Mouse (Mus musculus) midbrain, embryonic 16.5 days (tissue): ENCODE measurements around the gene Svip. TPM values are rescaled to one million over a fixed set of nuclear protein-coding genes. Genes with fewer than 3 reads are reported as not detected.

Source experiments
- ATAC-seq: fragments of 200-750 bp; cut with Nextera tagmentation; 2 replicates; pipeline ENCODE4 v1.8.0; 2017; ENCODE audit warnings: moderate TSS enrichment
- H3K27ac ChIP-seq: fragments of 300-500 bp; sonication (generic); 2 replicates; pipeline ENCODE4 v1.5.1; 2014; ENCODE audit warnings: mild to moderate bottlenecking, low read length, mixed read lengths
- H3K27me3 ChIP-seq: fragments of 300-500 bp; sonication (generic); 2 replicates; pipeline ENCODE4 v1.6.1; 2014; ENCODE audit warnings: low read depth, low read length, mixed read lengths; ENCODE audit not compliant: control insufficient read depth, insufficient read depth
- H3K36me3 ChIP-seq: fragments of 300-500 bp; sonication (generic); 2 replicates; pipeline ENCODE4 v1.6.1; 2014; ENCODE audit warnings: mild to moderate bottlenecking, low read length, moderate library complexity, mixed read lengths; ENCODE audit not compliant: control insufficient read depth, insufficient read depth
- H3K4me1 ChIP-seq: fragments of 300-500 bp; sonication (generic); 2 replicates; pipeline ENCODE4 v1.6.1; 2014; ENCODE audit warnings: mild to moderate bottlenecking, low read length, mixed read lengths; ENCODE audit not compliant: control insufficient read depth, insufficient read depth
- H3K4me2 ChIP-seq: fragments of 300-500 bp; sonication (generic); 2 replicates; pipeline ENCODE4 v1.6.1; 2014; ENCODE audit warnings: mild to moderate bottlenecking, low read length, mixed read lengths
- H3K4me3 ChIP-seq: fragments of 300-500 bp; sonication (generic); 2 replicates; pipeline ENCODE4 v1.5.1; 2014; ENCODE audit warnings: low read depth, mild to moderate bottlenecking, low read length, moderate library complexity, mixed read lengths
- H3K9ac ChIP-seq: fragments of 300-500 bp; sonication (generic); 2 replicates; pipeline ENCODE4 v1.6.1; 2014; ENCODE audit warnings: low read depth, low read length, mixed read lengths
- H3K9me3 ChIP-seq: fragments of 300-500 bp; sonication (generic); replicated peaks from 2 replicates; pipeline ENCODE4 v1.6.1; 2014; ENCODE audit warnings: mild to moderate bottlenecking, low read length, mixed read lengths; ENCODE audit not compliant: control insufficient read depth, poor library complexity, severe bottlenecking
- WGBS: fragments of 180-500 bp; shearing (Covaris S2); extraction: QIAGEN DNeasy Blood & Tissue Kit; methylation state at CpG from one replicate; pipeline ENCODE4 v1.1.7; 2014; 5-methylcytosine and 5-hydroxymethylcytosine counted together
- polyA plus RNA-seq: library from polyadenylated mRNA; unstranded; fragments of >200 nt; fragmentation: Nextera tagmentation; extraction: Ambion mirVana; gene quantifications from 2 replicates; pipeline ENCODE4 v1.2.1, GENCODE M21; 2015

The Svip gene
- polyA plus RNA-seq, 1 experiment from 2014 or later, result 21.9 TPM

DNA sequence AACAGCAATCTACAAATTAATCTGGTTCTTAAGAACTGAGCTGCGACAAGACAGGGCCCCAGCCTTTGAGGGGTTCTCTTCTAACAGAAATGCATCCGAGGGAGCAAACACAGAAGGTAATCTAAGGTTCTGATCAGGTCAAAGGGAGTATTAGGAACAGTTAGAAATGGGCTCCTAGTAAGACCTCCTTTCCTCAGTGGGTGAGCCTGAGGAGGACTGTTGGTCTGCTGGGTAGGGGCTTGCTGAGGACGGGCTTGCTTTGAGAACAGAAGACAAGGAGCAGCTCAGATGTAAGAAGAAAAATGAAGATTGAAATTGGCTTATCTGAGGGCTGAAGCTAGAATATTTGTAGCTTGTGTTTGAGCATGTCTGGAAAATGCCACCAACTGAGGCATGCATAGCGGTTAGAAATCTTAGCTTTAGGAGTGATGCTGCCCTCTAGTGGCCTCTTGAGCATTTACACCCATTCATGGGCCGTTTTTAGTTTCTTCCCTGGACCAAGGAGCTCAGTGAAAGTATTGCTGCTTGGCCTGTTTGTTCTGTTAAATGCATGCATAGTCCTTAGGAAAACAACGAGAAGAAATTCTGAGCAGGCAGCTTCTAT lies 33.5 kb downstream of the Svip start:
- H3K4me3 ChIP-seq, result no peak overlapping the region
- WGBS, result 29% methylated on average over 6 of the region's 6 CpGs
- H3K36me3 ChIP-seq, result no peaks in the 10 kb centered on the region
- peaks cover 4% of the 10 kb centered on the region; the same call in 1 of the 2 replicates for H3K4me1 ChIP-seq
- no peak overlapping the region for H3K9ac ChIP-seq
- peak; percentile 68 for ATAC-seq
- no peak overlapping the region for H3K4me2 ChIP-seq
- peak overlapping the region; percentile 38; the same call in 1 of the 2 replicates for H3K27ac ChIP-seq
- no peaks in the 10 kb centered on the region for H3K27me3 ChIP-seq
- no peaks in the 10 kb centered on the region for H3K9me3 ChIP-seq

DNA sequence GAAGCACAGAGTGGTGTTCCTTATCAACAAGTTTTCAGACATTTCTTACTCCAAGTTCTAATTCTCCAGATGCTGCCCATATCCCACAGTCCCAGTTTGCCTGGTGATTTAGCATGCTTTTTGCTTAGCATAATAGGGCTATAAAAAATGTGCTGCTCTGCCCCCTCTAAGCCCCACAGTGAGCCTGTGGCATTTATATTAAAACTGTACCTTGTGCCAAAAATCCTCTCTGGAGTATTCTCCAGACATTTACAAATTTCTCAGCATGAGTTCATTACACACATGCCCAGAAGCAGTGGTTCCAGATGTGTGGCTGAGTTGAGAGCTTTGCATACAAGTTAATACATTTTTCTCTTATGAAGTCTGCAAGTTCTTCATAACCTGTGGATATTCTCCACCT lies 36.4 kb downstream of the Svip start:
- no peaks in the 10 kb centered on the region for H3K27me3 ChIP-seq
- no peak for ATAC-seq
- no peaks in the 10 kb centered on the region for H3K36me3 ChIP-seq
- no peak overlapping the region for H3K9ac ChIP-seq
- H3K27ac ChIP-seq, result no peak overlapping the region
- no peaks in the 10 kb centered on the region for H3K9me3 ChIP-seq
- H3K4me2 ChIP-seq, result no peak overlapping the region
- H3K4me3 ChIP-seq, result no peak overlapping the region
- no peaks in the 10 kb centered on the region for H3K4me1 ChIP-seq

DNA sequence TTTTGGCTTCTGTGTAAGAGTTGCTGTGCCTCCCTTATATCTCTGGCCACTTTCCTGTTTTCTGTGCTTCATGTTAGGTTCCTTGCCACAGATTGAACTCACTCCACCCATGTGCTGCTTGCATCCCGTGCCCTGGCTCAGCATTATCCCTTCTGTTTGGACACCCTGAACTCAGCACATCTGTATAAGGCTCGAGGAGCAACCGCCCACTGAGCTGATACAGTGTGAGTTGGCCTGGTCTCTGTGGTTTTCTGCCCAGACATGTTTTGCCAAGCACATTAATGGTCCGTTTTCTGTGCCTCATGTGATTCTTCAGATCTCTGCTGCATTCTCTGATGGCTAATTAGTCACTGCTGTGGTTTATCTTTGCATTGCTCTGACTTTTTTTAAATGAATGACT lies 38.2 kb downstream of the Svip start:
- Histone ChIP-seq H3K4me2 (no peak overlapping the region), H3K27ac (no peak overlapping the region), H3K9me3 (no peaks in the 10 kb centered on the region), H3K27me3 (no peaks in the 10 kb centered on the region), H3K4me1 (peaks cover 4% of the 10 kb centered on the region; the same call in 1 of the 2 replicates), H3K9ac (no peak overlapping the region), H3K36me3 (no peaks in the 10 kb centered on the region), H3K4me3 (no peak overlapping the region)
- WGBS, result 71% methylated on average over 4 of the region's 4 CpGs
- no peak for ATAC-seq

DNA sequence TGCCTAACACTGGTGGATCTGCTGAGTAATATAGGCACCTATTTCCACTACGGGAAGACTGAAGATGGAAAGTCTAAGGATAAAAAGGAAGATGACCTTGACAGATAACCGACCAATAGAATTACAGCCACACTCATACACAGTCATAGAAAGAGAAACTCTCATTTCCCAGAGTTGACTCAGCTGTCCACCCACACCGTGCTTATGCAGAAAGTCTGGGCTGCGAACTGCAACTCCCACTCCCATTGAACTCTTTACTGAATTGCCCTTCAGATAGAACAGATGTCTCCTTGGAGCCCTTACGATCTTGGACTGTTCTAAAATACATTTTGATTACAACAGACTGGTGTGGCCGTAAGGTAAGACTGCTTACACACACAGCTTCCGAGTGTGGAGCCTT lies 41.1 kb downstream of the Svip start:
- Histone ChIP-seq H3K9me3 (no peaks in the 10 kb centered on the region), H3K4me2 (no peak overlapping the region), H3K4me1 (peaks cover 20% of the 10 kb centered on the region), H3K4me3 (no peak overlapping the region), H3K9ac (no peak overlapping the region), H3K36me3 (no peaks in the 10 kb centered on the region), H3K27me3 (no peaks in the 10 kb centered on the region), H3K27ac (no peak overlapping the region)
- ATAC-seq, result no peak
- 94% methylated on average over 7 of the region's 7 CpGs for WGBS

DNA sequence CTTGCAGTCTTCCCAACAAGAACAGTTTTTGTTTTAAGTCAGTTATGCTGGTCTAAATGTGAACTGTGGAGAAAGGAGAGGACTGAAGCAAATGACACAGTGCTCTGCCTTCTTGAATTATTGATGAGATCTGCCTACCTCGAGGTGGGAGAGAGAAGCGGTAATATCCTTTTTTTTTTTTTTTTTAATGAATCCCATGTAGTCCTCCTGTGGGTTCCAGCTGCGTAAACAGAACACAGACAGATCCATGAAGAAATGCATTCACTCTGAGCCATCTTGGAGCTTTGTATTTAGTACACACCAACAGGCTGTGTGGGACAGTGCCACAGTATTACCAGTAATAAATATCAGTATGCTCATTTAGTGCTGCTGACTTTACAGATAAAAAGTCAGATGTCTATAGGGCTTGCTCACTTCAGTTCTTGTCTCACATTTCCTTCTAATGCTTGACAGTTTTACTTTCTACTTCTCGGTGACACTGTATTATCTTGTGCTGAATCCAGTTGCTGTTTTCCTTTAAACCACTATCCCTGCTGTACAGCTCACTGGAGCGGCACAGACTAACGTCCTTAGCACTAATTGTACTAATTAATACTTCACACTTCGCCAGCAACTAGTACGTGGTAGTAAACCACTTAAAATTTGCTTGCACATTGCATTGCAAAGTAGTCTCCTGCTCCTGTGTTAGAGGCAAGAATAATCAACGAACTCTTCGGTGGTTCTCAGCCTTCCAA lies 43.4 kb downstream of the Svip start:
- H3K27ac ChIP-seq, result peak overlapping the region; percentile 50
- no peak overlapping the region for H3K9ac ChIP-seq
- WGBS, result 48% methylated on average over 10 of the region's 10 CpGs
- H3K4me3 ChIP-seq, result no peak overlapping the region
- H3K27me3 ChIP-seq, result no peaks in the 10 kb centered on the region
- no peaks in the 10 kb centered on the region for H3K36me3 ChIP-seq
- no peak overlapping the region for H3K4me2 ChIP-seq
- peak; percentile 57 for ATAC-seq
- H3K9me3 ChIP-seq, result no peaks in the 10 kb centered on the region
- peaks cover 22% of the 10 kb centered on the region for H3K4me1 ChIP-seq

DNA sequence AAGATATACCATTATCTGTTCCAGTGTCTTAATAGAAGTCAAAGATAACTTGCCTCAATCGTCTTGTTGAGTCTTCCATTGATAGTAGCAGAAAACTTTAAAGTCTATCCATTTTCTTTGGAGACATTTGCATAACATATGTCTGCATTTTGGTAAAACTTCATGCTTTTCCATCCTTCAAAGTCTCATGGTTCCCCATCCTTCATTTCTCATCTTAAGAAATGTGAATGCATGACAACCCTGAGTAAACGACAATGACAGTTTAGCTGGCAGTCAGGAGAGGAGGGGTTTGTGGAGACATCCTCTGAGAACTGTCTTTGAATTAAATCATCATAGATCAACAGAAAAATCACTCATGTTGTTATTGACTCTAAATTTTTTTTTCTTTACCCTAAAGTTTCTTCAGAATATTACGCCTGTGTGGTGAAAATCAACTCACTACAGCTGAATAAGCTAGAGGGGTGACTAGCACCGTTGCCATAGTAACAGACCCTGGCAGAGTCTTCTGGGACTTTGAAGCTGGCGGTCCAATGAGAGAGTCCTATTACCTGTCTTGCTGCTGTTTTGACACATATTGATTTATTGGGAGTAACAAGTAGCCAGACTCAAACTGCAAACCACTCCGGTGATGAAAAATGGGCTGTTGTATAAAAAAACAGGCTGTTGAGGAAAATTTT lies 45.0 kb downstream of the Svip start:
- Histone ChIP-seq H3K4me3 (no peak overlapping the region), H3K4me1 (peaks cover 24% of the 10 kb centered on the region), H3K27me3 (no peaks in the 10 kb centered on the region), H3K36me3 (no peaks in the 10 kb centered on the region), H3K9ac (no peak overlapping the region), H3K4me2 (peak overlapping the region; percentile 17; the same call in 1 of the 2 replicates), H3K9me3 (no peaks in the 10 kb centered on the region), H3K27ac (peak overlapping the region; percentile 75)
- ATAC-seq, result peak; percentile 89
- WGBS, result 34% methylated on average over 6 of the region's 6 CpGs

DNA sequence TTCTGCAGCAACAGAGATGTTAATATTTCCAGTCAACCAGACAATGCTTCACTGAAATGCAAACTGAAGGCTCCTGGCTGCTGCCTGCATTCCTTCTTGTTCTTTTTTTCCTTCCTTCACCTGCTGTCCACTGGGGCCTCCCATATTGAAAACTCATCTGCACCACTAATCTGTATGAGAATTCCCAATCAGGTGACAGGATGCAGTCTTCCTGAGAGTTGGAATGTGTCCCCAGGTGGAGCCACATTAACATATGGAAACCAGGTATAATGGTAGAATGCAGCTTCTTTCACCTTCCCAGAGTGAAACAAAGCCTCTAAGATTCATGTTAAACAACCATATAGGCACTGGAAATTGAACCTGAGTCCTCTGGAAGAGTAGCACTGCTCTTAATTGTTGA lies 48.1 kb downstream of the Svip start:
- H3K9me3 ChIP-seq, result no peaks in the 10 kb centered on the region
- no peak overlapping the region for H3K4me3 ChIP-seq
- H3K4me1 ChIP-seq, result peaks cover 31% of the 10 kb centered on the region
- no peaks in the 10 kb centered on the region for H3K27me3 ChIP-seq
- H3K36me3 ChIP-seq, result no peaks in the 10 kb centered on the region
- H3K27ac ChIP-seq, result no peak overlapping the region
- no peak for ATAC-seq
- no peak overlapping the region for H3K4me2 ChIP-seq
- H3K9ac ChIP-seq, result no peak overlapping the region

DNA sequence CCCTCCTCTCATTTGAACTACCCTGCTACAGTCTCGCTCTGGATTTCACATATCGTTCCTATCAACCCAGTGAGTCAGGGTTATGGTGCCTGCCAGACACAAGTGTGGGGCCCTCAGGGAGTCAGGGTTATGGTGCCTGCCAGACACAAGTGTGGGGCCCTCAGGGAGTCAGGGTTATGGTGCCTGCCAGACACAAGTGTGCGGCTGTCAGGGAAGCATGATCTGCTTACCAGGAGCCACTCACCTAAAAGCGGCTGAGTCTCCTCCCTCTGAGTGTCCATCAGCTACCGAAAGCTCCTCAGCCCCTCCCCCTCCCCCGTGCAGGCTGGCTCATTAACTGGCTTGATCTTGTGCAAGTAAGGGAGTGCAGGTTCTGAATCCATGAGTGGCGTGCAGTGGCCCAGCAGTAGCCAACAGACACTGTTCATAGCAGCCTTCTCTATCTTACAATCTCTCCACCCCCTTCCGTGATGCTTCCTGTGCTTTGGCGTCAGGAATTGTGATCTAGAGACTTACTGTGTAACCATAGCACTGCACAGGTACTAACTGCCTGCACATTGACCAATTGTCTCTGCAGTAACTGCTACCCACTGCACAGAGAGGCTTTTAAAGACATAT lies 50.3 kb downstream of the Svip start:
- H3K9me3 ChIP-seq, result no peaks in the 10 kb centered on the region
- H3K36me3 ChIP-seq, result no peaks in the 10 kb centered on the region
- peaks cover 17% of the 10 kb centered on the region for H3K4me1 ChIP-seq
- no peak overlapping the region for H3K4me3 ChIP-seq
- H3K27me3 ChIP-seq, result no peaks in the 10 kb centered on the region
- WGBS, result 33% methylated on average over 9 of the region's 9 CpGs
- H3K27ac ChIP-seq, result peak overlapping the region; percentile 64
- H3K9ac ChIP-seq, result no peak overlapping the region; the same call in 1 of the 2 replicates
- peak; percentile 63 for ATAC-seq
- no peak overlapping the region; the same call in 1 of the 2 replicates for H3K4me2 ChIP-seq
